Mouse (Mus musculus) MEL (cell line): Measurements from ENCODE around the gene Gde1.

ENCODE experiments used
- CHD2 ChIP-seq: IDR thresholded peaks from 2 replicates; pipeline ENCODE4 v1.6.1; 2011; ENCODE audit warnings: low read length, improper control_type of control experiment
- CTCF ChIP-seq, 3 experiments: IDR thresholded peaks in 2 of 3; conservative IDR thresholded peaks in 1 of 3; 2 replicates each; pipeline ENCODE4 v1.5.1; 2011 to 2012; ENCODE audit warnings: low read length in 3 of 3, low read depth in 2 of 3, mild to moderate bottlenecking in 2 of 3, improper control_type of control experiment in 1 of 3, inconsistent platforms in 1 of 3, mixed read lengths in 1 of 3, moderate library complexity in 1 of 3; ENCODE audit not compliant: control insufficient read depth in 1 of 3, insufficient read depth in 1 of 3, poor library complexity in 1 of 3, severe bottlenecking in 1 of 3
- E2F4 ChIP-seq: IDR thresholded peaks from 2 replicates; pipeline ENCODE4 v1.6.1; 2011; ENCODE audit warnings: low read depth, low read length, improper control_type of control experiment, borderline replicate concordance
- EP300 ChIP-seq, 2 experiments: IDR thresholded peaks; 2 replicates each; pipeline ENCODE4 v1.6.1; 2011; ENCODE audit warnings: improper control_type of control experiment in 2 of 2, low read length in 2 of 2, low read depth in 1 of 2, mild to moderate bottlenecking in 1 of 2
- JUND ChIP-seq: IDR thresholded peaks from 2 replicates; pipeline ENCODE4 v1.6.1; 2011; ENCODE audit warnings: low read depth, mild to moderate bottlenecking, improper control_type of control experiment, low read length
- MAX ChIP-seq: IDR thresholded peaks from 2 replicates; pipeline ENCODE4 v1.6.1; 2011; ENCODE audit warnings: low read length, improper control_type of control experiment
- MYB ChIP-seq: IDR thresholded peaks from 2 replicates; pipeline ENCODE4 v1.6.1; 2011; ENCODE audit warnings: mild to moderate bottlenecking, low read depth, low read length, improper control_type of control experiment
- MYC ChIP-seq: IDR thresholded peaks from 2 replicates; pipeline ENCODE4 v1.6.1; 2011; ENCODE audit warnings: low read depth, mild to moderate bottlenecking, low read length, improper control_type of control experiment, moderate library complexity
- NELFE ChIP-seq: IDR thresholded peaks from 2 replicates; pipeline ENCODE4 v1.6.1; 2011; ENCODE audit warnings: low read depth, low read length, improper control_type of control experiment
- POLR2A ChIP-seq, 2 experiments: IDR thresholded peaks; 2 replicates each; pipeline ENCODE4 v1.6.1; 2011 to 2012; ENCODE audit warnings: low read length in 2 of 2, mild to moderate bottlenecking in 2 of 2, control low read depth in 1 of 2, improper control_type of control experiment in 1 of 2, low read depth in 1 of 2, moderate library complexity in 1 of 2; ENCODE audit not compliant: control insufficient read depth in 1 of 2, insufficient read depth in 1 of 2, poor library complexity in 1 of 2
- UBTF ChIP-seq: IDR thresholded peaks from 2 replicates; pipeline ENCODE4 v1.6.1; 2012; ENCODE audit warnings: low read depth, mild to moderate bottlenecking, inconsistent platforms, low read length, improper control_type of control experiment, moderate library complexity, borderline replicate concordance; ENCODE audit not compliant: insufficient read depth
- USF1 ChIP-seq: IDR thresholded peaks from 2 replicates; pipeline ENCODE4 v1.6.1; 2014; ENCODE audit warnings: low read depth, mild to moderate bottlenecking, inconsistent platforms, low read length, improper control_type of control experiment, moderate library complexity
- ZC3H11A ChIP-seq: IDR thresholded peaks from 2 replicates; pipeline ENCODE4 v1.6.1; 2012; ENCODE audit warnings: low read depth, mild to moderate bottlenecking, inconsistent platforms, low read length, improper control_type of control experiment
- ZMIZ1 ChIP-seq: IDR thresholded peaks from 2 replicates; pipeline ENCODE4 v1.6.1; 2012; ENCODE audit warnings: low read depth, mild to moderate bottlenecking, inconsistent platforms, low read length, improper control_type of control experiment, moderate library complexity

DNA sequence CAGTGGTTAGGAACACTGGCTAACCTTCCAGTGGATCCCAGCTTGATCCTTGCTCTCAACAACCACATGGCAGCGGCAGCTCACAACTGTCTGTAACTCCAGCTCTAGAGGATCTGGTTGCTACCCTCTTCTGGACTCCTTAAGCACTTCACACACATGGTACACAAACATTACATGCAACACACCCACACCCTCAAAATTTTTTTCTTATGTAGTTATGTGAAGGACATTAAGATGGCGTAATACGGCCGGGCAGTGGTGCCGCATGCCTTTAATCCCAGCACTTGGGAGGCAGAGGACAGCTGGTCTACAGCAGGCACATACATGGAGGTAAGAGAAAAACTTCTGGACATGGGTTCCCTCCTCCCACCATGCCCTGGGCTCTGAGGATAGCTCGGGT is 9.4 kb downstream of the Gde1 start:
- no peak for TF ChIP-seq E2F4
- no peak for TF ChIP-seq CTCF (IDR thresholded peaks at IDR 0.05 in 2 of 3, conservative IDR thresholded peaks at IDR 0.05 in 1 of 3; ENCODE audit: control insufficient read depth in 1 of 3, insufficient read depth in 1 of 3, low read depth in 2 of 3, low read length in 3 of 3, poor library complexity in 1 of 3, severe bottlenecking in 1 of 3)
- no peak for TF ChIP-seq NELFE
- no peak for TF ChIP-seq POLR2A (IDR thresholded peaks at IDR 0.05; ENCODE audit: control insufficient read depth in 1 of 2, insufficient read depth in 1 of 2, low read depth in 1 of 2, low read length in 2 of 2, poor library complexity in 1 of 2)
- TF ChIP-seq MAX: no peak
- no peak for TF ChIP-seq CHD2
- no peak for TF ChIP-seq JUND
- no peak for TF ChIP-seq MYC
- no peak for TF ChIP-seq ZC3H11A
- no peak for TF ChIP-seq USF1
- no peak for TF ChIP-seq MYB
- TF ChIP-seq ZMIZ1: no peak
- TF ChIP-seq EP300 (IDR thresholded peaks at IDR 0.05; ENCODE audit: low read depth in 1 of 2, low read length in 2 of 2): no peak
- TF ChIP-seq UBTF: no peak
